Mouse (Mus musculus) common myeloid progenitor, adult 5-6 weeks (primary cell): ENCODE measurements around the gene Olfr458. TPM values are rescaled to one million over a fixed set of nuclear protein-coding genes. Genes with fewer than 3 reads are reported as not detected.

ENCODE experiments used
- total RNA-seq: library from RNA; stranded (forward); fragments of 200-1000, 187-1606 nt; gene quantifications from 2 replicates; pipeline ENCODE4 v1.2.3, GENCODE M21; 2017

The Olfr458 gene
- total RNA-seq, 1 experiment from 2014 or later, result not detected

Other genes with a start within 250 kb of the Olfr458 start
- gene Tas2r144, start 249.9 kb downstream of the Olfr458 start, total RNA-seq, result not detected in 2 replicates
- gene Gstk1, start 219.3 kb downstream of the Olfr458 start, total RNA-seq, result 8.3 and 14.6 TPM in 2 replicates
- not detected in 2 replicates for gene Tmem139, start 203.2 kb downstream of the Olfr458 start, total RNA-seq
- gene Casp2, start 200.2 kb downstream of the Olfr458 start, total RNA-seq, result 88.4 and 100 TPM in 2 replicates
- not detected in 2 replicates for gene Clcn1, start 178.5 kb downstream of the Olfr458 start, total RNA-seq
- gene Fam131b, start 140.6 kb downstream of the Olfr458 start, total RNA-seq, result not detected in 2 replicates
- 34.5 and 48.0 TPM in 2 replicates for gene Zyx, start 115.6 kb downstream of the Olfr458 start, total RNA-seq
- 1.8 TPM in 1 of 2 replicates, not detected in the other for gene Epha1, start 91.9 kb downstream of the Olfr458 start, total RNA-seq
- not detected in 2 replicates for gene Tas2r143, start 65.0 kb downstream of the Olfr458 start, total RNA-seq
- gene Tas2r135, start 59.8 kb downstream of the Olfr458 start, total RNA-seq, result not detected in 2 replicates
- not detected in 2 replicates for gene Tas2r126, start 30.7 kb downstream of the Olfr458 start, total RNA-seq
- not detected in 2 replicates for gene Olfr457, start 11.1 kb upstream of the Olfr458 start, total RNA-seq
- not detected in 2 replicates for gene Olfr456, start 22.0 kb upstream of the Olfr458 start, total RNA-seq
- gene Olfr455, start 82.4 kb upstream of the Olfr458 start, total RNA-seq, result not detected in 2 replicates
- gene Tcaf3, start 132.5 kb upstream of the Olfr458 start, total RNA-seq, result not detected in 2 replicates
- under 0.01 TPM in 1 of 2 replicates, not detected in the other for gene Tcaf2, start 180.1 kb upstream of the Olfr458 start, total RNA-seq
- gene Tcaf1, start 244.9 kb upstream of the Olfr458 start, total RNA-seq, result 0.97 and 4.2 TPM in 2 replicates